Mouse (Mus musculus): ENCODE measurements around the gene Gm28051. TPM values are rescaled to one million over a fixed set of nuclear protein-coding genes. Genes with fewer than 3 reads are reported as not detected.

Gm28051 gene
- polyA plus RNA-seq, 1 experiment: 0.13 TPM

GRCm38 (mm10) chr12:102782841-102783240 is 25.3 kb upstream of the Gm28051 start:
- Histone ChIP-seq H3K79me2 (ENCODE audit: control insufficient read depth, insufficient read depth) (no peaks in the 10 kb centered on the region), H3K27me3 (ENCODE audit: control insufficient read depth, insufficient read depth, insufficient read length) (no peaks in the 10 kb centered on the region), H3K36me3 (ENCODE audit: control insufficient read depth, insufficient read depth) (peaks cover 39% of the 10 kb centered on the region)

GRCm38 (mm10) chr12:102779452-102779851 is 21.9 kb upstream of the Gm28051 start:
- TF ChIP-seq FOSL1 (IDR thresholded peaks at IDR 0.05; ENCODE audit: insufficient read depth, low read length, poor library complexity, severe bottlenecking): no peak
- TF ChIP-seq CTCF (IDR thresholded peaks at IDR 0.05; ENCODE audit: control insufficient read depth, insufficient read depth, insufficient read length): no peak
- no peak for TF ChIP-seq MYOD1 (IDR thresholded peaks at IDR 0.05; ENCODE audit: control insufficient read depth, insufficient read length, low read depth)
- TF ChIP-seq MAX (IDR thresholded peaks at IDR 0.05): no peak
- TF ChIP-seq MYOG (IDR thresholded peaks at IDR 0.05; ENCODE audit: control insufficient read depth, extremely low read depth, insufficient read length): no peak
- no peak for TF ChIP-seq CEBPB (IDR thresholded peaks at IDR 0.05; ENCODE audit: low read depth)
- TF ChIP-seq USF1 (IDR thresholded peaks at IDR 0.05; ENCODE audit: low read depth): no peak
- H3ac ChIP-seq (ENCODE audit: control insufficient read depth, insufficient read length, low read depth): no peak overlapping the region
- no peaks in the 10 kb centered on the region for H3K27me3 ChIP-seq (ENCODE audit: control insufficient read depth, insufficient read depth, insufficient read length)
- no peak overlapping the region for H3K4me3 ChIP-seq (ENCODE audit: insufficient read depth, poor library complexity, severe bottlenecking)
- no peaks in the 10 kb centered on the region for H3K79me2 ChIP-seq (ENCODE audit: control insufficient read depth, insufficient read depth)
- H3K36me3 ChIP-seq (ENCODE audit: control insufficient read depth, insufficient read depth): peaks cover 49% of the 10 kb centered on the region
- no peaks in the 10 kb centered on the region for H3K79me3 ChIP-seq (ENCODE audit: low read depth)

More at GRCm38 (mm10) chr12:102782841-102783240, 25.3 kb upstream of the Gm28051 start:
- Histone ChIP-seq H3ac (ENCODE audit: control insufficient read depth, insufficient read length, low read depth) (no peak overlapping the region), H3K79me3 (ENCODE audit: low read depth) (no peaks in the 10 kb centered on the region), H3K4me3 (ENCODE audit: insufficient read depth, poor library complexity, severe bottlenecking) (no peak overlapping the region)
- TF ChIP-seq CTCF (IDR thresholded peaks at IDR 0.05; ENCODE audit: control insufficient read depth, insufficient read depth, insufficient read length) (no peak), CEBPB (IDR thresholded peaks at IDR 0.05; ENCODE audit: low read depth) (no peak), MYOG (IDR thresholded peaks at IDR 0.05; ENCODE audit: control insufficient read depth, extremely low read depth, insufficient read length) (no peak), USF1 (IDR thresholded peaks at IDR 0.05; ENCODE audit: low read depth) (no peak), MYOD1 (IDR thresholded peaks at IDR 0.05; ENCODE audit: control insufficient read depth, insufficient read length, low read depth) (no peak), FOSL1 (IDR thresholded peaks at IDR 0.05; ENCODE audit: insufficient read depth, low read length, poor library complexity, severe bottlenecking) (no peak), MAX (IDR thresholded peaks at IDR 0.05) (no peak)

- Histone ChIP-seq H3K36me3 (ENCODE audit: control insufficient read depth, insufficient read depth) (peaks cover 49% of the 10 kb centered on the region), H3K79me3 (ENCODE audit: low read depth) (no peaks in the 10 kb centered on the region), H3ac (ENCODE audit: control insufficient read depth, insufficient read length, low read depth) (no peak overlapping the region), H3K79me2 (ENCODE audit: control insufficient read depth, insufficient read depth) (no peaks in the 10 kb centered on the region), H3K4me3 (ENCODE audit: insufficient read depth, poor library complexity, severe bottlenecking) (no peak overlapping the region), H3K27me3 (ENCODE audit: control insufficient read depth, insufficient read depth, insufficient read length) (no peaks in the 10 kb centered on the region)
- TF ChIP-seq CEBPB (IDR thresholded peaks at IDR 0.05; ENCODE audit: low read depth) (no peak), FOSL1 (IDR thresholded peaks at IDR 0.05; ENCODE audit: insufficient read depth, low read length, poor library complexity, severe bottlenecking) (no peak), CTCF (IDR thresholded peaks at IDR 0.05; ENCODE audit: control insufficient read depth, insufficient read depth, insufficient read length) (no peak), MYOG (IDR thresholded peaks at IDR 0.05; ENCODE audit: control insufficient read depth, extremely low read depth, insufficient read length) (no peak), MYOD1 (IDR thresholded peaks at IDR 0.05; ENCODE audit: control insufficient read depth, insufficient read length, low read depth) (no peak), USF1 (IDR thresholded peaks at IDR 0.05; ENCODE audit: low read depth) (no peak), MAX (IDR thresholded peaks at IDR 0.05) (no peak)
Observed at GRCm38 (mm10) chr12:102778151-102778550, 20.6 kb upstream of the Gm28051 start.

GRCm38 (mm10) chr12:102776035-102776434 is 18.5 kb upstream of the Gm28051 start:
- Histone ChIP-seq H3K79me2 (ENCODE audit: control insufficient read depth, insufficient read depth) (no peaks in the 10 kb centered on the region), H3K4me3 (ENCODE audit: insufficient read depth, poor library complexity, severe bottlenecking) (no peak overlapping the region), H3K79me3 (ENCODE audit: low read depth) (no peaks in the 10 kb centered on the region), H3ac (ENCODE audit: control insufficient read depth, insufficient read length, low read depth) (no peak overlapping the region), H3K27me3 (ENCODE audit: control insufficient read depth, insufficient read depth, insufficient read length) (no peaks in the 10 kb centered on the region), H3K36me3 (ENCODE audit: control insufficient read depth, insufficient read depth) (peaks cover 61% of the 10 kb centered on the region)
- TF ChIP-seq CEBPB (IDR thresholded peaks at IDR 0.05; ENCODE audit: low read depth) (no peak), MAX (IDR thresholded peaks at IDR 0.05) (no peak), MYOD1 (IDR thresholded peaks at IDR 0.05; ENCODE audit: control insufficient read depth, insufficient read length, low read depth) (no peak), USF1 (IDR thresholded peaks at IDR 0.05; ENCODE audit: low read depth) (no peak), MYOG (IDR thresholded peaks at IDR 0.05; ENCODE audit: control insufficient read depth, extremely low read depth, insufficient read length) (no peak), FOSL1 (IDR thresholded peaks at IDR 0.05; ENCODE audit: insufficient read depth, low read length, poor library complexity, severe bottlenecking) (no peak), CTCF (IDR thresholded peaks at IDR 0.05; ENCODE audit: control insufficient read depth, insufficient read depth, insufficient read length) (no peak)

- no peak overlapping the region for H3ac ChIP-seq (ENCODE audit: control insufficient read depth, insufficient read length, low read depth)
- TF ChIP-seq USF1 (IDR thresholded peaks at IDR 0.05; ENCODE audit: low read depth): no peak
- no peak for TF ChIP-seq MYOG (IDR thresholded peaks at IDR 0.05; ENCODE audit: control insufficient read depth, extremely low read depth, insufficient read length)
- TF ChIP-seq MAX (IDR thresholded peaks at IDR 0.05): no peak
- no peak for TF ChIP-seq FOSL1 (IDR thresholded peaks at IDR 0.05; ENCODE audit: insufficient read depth, low read length, poor library complexity, severe bottlenecking)
- TF ChIP-seq CEBPB (IDR thresholded peaks at IDR 0.05; ENCODE audit: low read depth): no peak
- no peak for TF ChIP-seq CTCF (IDR thresholded peaks at IDR 0.05; ENCODE audit: control insufficient read depth, insufficient read depth, insufficient read length)
- TF ChIP-seq MYOD1 (IDR thresholded peaks at IDR 0.05; ENCODE audit: control insufficient read depth, insufficient read length, low read depth): no peak
- H3K79me2 ChIP-seq (ENCODE audit: control insufficient read depth, insufficient read depth): no peaks in the 10 kb centered on the region
- H3K4me3 ChIP-seq (ENCODE audit: insufficient read depth, poor library complexity, severe bottlenecking): no peak overlapping the region
- H3K27me3 ChIP-seq (ENCODE audit: control insufficient read depth, insufficient read depth, insufficient read length): no peaks in the 10 kb centered on the region
- H3K36me3 ChIP-seq (ENCODE audit: control insufficient read depth, insufficient read depth): peaks cover 84% of the 10 kb centered on the region
- no peaks in the 10 kb centered on the region for H3K79me3 ChIP-seq (ENCODE audit: low read depth)
Observed at GRCm38 (mm10) chr12:102772676-102773075, 15.1 kb upstream of the Gm28051 start.

Data from C2C12 (cell line).